Comparison of ENCODE assay signal across 9 mouse cellular contexts in genomic region chr13:35503362-35503821, GRCm38 (mm10).
DNase-seq lines count a peak whose midpoint lies in the region; TF ChIP-seq lines count a peak whose summit lies in the region.
"Had no signal": no experiment of that assay in that cellular context is flagged by ENCODE, and none has a peak within 500 bp of the region (broad histone marks: within the 10 kb centered on the region; RNA-seq: fewer than 3 reads in every experiment).

No protein-coding gene starts in this region.

- H3K27me3 ChIP-seq in kidney, adult 2 months (replicated peaks; ENCODE audit: control insufficient read depth, insufficient read depth, low read length), result no peaks in the 10 kb centered on the region
- H3K27me3 ChIP-seq: liver, embryonic 13.5 days had no signal

- no peaks in the 10 kb centered on the region; the same call in 1 of the 2 replicates for H3K4me1 ChIP-seq in kidney, adult 2 months (ENCODE audit: control insufficient read depth, insufficient read depth, low read length)
- H3K4me1 ChIP-seq: liver, embryonic 13.5 days had no signal

- no peaks in the 10 kb centered on the region for H3K36me3 ChIP-seq in kidney, adult 2 months (ENCODE audit: control insufficient read depth, insufficient read depth, low read length)
- H3K36me3 ChIP-seq: liver, embryonic 13.5 days had no signal

- H3K27ac ChIP-seq in kidney, adult 2 months (ENCODE audit: insufficient read depth, low read depth, low read length), result no peak overlapping the region
- H3K27ac ChIP-seq: liver, embryonic 13.5 days had no signal

- peak; percentile 13 to 17 for DNase-seq in cerebellum, adult 18-20 months
- DNase-seq in cerebellum, adult 11 months, result no peak
- peak; percentile 65 for DNase-seq in adrenal gland, postnatal 10 days
- DNase-seq in frontal cortex, postnatal 36 days (ENCODE audit: low spot score in 2 of 2), result peak; percentile 60 to 62
- DNase-seq in kidney, adult 2 months, result peak; percentile 42
- peak; percentile 93 for DNase-seq in left cerebral cortex, postnatal 4 days
- peak; percentile 36 for DNase-seq in right cerebral cortex, postnatal 25 days
- DNase-seq in spleen, postnatal 10 days (ENCODE audit: low spot score in 2 of 2), result no peak
- DNase-seq: liver, embryonic 13.5 days had no signal

- intact Hi-C loops in left cerebral cortex, postnatal 4 days (cut with DNase I), result no loop called here

- TF ChIP-seq CTCF in kidney, adult 2 months (conservative IDR thresholded peaks at IDR 0.05; ENCODE audit: insufficient read depth, insufficient read length, low read depth, low read length), result no peak

- TF ChIP-seq POLR2A in kidney, adult 2 months (IDR thresholded peaks at IDR 0.05; ENCODE audit: low read depth, low read length), result no peak

- no peak overlapping the region for H3K4me3 ChIP-seq in kidney, adult 2 months (ENCODE audit: insufficient read depth, low read depth, low read length)
- H3K4me3 ChIP-seq: liver, embryonic 13.5 days had no signal

- WGBS in kidney, adult 2 months, result 57% methylated on average over 17 of the region's 17 CpGs

Comparison
In these comparisons a context has a peak if more than half of its experiments do, and no peak if none do; other contexts are left out.
1. DNase-seq: peak in cerebellum, adult 18-20 months (2 of 2), adrenal gland, postnatal 10 days (single experiment), frontal cortex, postnatal 36 days (2 of 2), kidney, adult 2 months (single experiment), left cerebral cortex, postnatal 4 days (single experiment) and right cerebral cortex, postnatal 25 days (single experiment); none in cerebellum, adult 11 months (single experiment) and spleen, postnatal 10 days (0 of 2).